12 mouse cellular contexts compared by ENCODE assay signal in genomic region chr3:137827678-137828077, GRCm38 (mm10). TPM values are rescaled to one million over a fixed set of nuclear protein-coding genes. Genes with fewer than 3 reads are reported as not detected.
DNase-seq lines count a peak whose midpoint lies in the region; ATAC-seq lines count a peak whose summit lies in the region.
"Had no signal": no experiment of that assay in that cellular context is flagged by ENCODE, and none has a peak within 500 bp of the region (broad histone marks: within the 10 kb centered on the region; RNA-seq: fewer than 3 reads in every experiment).

No protein-coding gene starts in this region.

- H3K9me3 ChIP-seq in forebrain, embryonic 10.5 days, result no peaks in the 10 kb centered on the region
- H3K9me3 ChIP-seq in forebrain, embryonic 11.5 days (ENCODE audit: control insufficient read depth, low read length), result no peaks in the 10 kb centered on the region
- H3K9me3 ChIP-seq: limb, embryonic 15.5 days had no signal

- no peak for DNase-seq in forebrain, embryonic 10.5 days (ENCODE audit: extremely low spot score, low spot score)
- DNase-seq in forebrain, embryonic 11.5 days (ENCODE audit: low spot score), result no peak
- peak; percentile 27 for DNase-seq in kidney, postnatal 10 days
- no peak for DNase-seq in kidney, postnatal 25 days
- DNase-seq in Muller cell, postnatal 12 days (ENCODE audit: inconsistent ontology term), result no peak
- DNase-seq in layer of hippocampus, adult 18-20 months (ENCODE audit: low spot score in 2 of 2), result no peak
- DNase-seq: cerebellum, postnatal 10 days; gastrocnemius, postnatal 25 days; thymus, postnatal 25 days had no signal

- H3K27ac ChIP-seq in forebrain, embryonic 10.5 days, result peak overlapping the region; percentile 40; the same call in 1 of the 2 replicates
- H3K27ac ChIP-seq in forebrain, embryonic 11.5 days (ENCODE audit: low read depth, low read length), result no peak overlapping the region
- H3K27ac ChIP-seq: limb, embryonic 15.5 days had no signal

- no peak overlapping the region for H3K4me2 ChIP-seq in forebrain, embryonic 11.5 days (ENCODE audit: low read depth, low read length, severe bottlenecking)
- H3K4me2 ChIP-seq: limb, embryonic 15.5 days had no signal

- 63% methylated on average over 11 of the region's 11 CpGs for WGBS in forebrain, embryonic 10.5 days
- WGBS in forebrain, embryonic 11.5 days, result 65% methylated on average over 11 of the region's 11 CpGs

- H3K27me3 ChIP-seq in forebrain, embryonic 10.5 days (ENCODE audit: poor library complexity, severe bottlenecking), result no peaks in the 10 kb centered on the region
- H3K27me3 ChIP-seq in forebrain, embryonic 11.5 days (ENCODE audit: control insufficient read depth, insufficient read depth, low read length), result no peaks in the 10 kb centered on the region
- H3K27me3 ChIP-seq: limb, embryonic 15.5 days had no signal

- no peak overlapping the region; the same call in 1 of the 2 replicates for H3K9ac ChIP-seq in forebrain, embryonic 11.5 days (ENCODE audit: low read length)
- H3K9ac ChIP-seq: limb, embryonic 15.5 days had no signal

- H3K4me1 ChIP-seq in forebrain, embryonic 10.5 days, result peaks cover 8% of the 10 kb centered on the region
- no peaks in the 10 kb centered on the region for H3K4me1 ChIP-seq in forebrain, embryonic 11.5 days (replicated peaks; ENCODE audit: control insufficient read depth, insufficient read depth, low read length)

- ATAC-seq in forebrain, embryonic 11.5 days (replicated peaks; ENCODE audit: low FRiP score), result no peak
- ATAC-seq in common myeloid progenitor, adult 5-6 weeks (replicated peaks; ENCODE audit: low read depth, poor library complexity, severe bottlenecking), result peak; percentile 72
- peak; percentile 47; the same call in 1 of the 2 replicates for ATAC-seq in megakaryocyte-erythroid progenitor cell, adult 5-6 weeks (replicated peaks; ENCODE audit: low FRiP score, low TSS enrichment, poor library complexity, severe bottlenecking)

- no peaks in the 10 kb centered on the region for H3K36me3 ChIP-seq in forebrain, embryonic 10.5 days (replicated peaks)
- no peaks in the 10 kb centered on the region for H3K36me3 ChIP-seq in forebrain, embryonic 11.5 days (ENCODE audit: control insufficient read depth, insufficient read depth, low read length)
- H3K36me3 ChIP-seq: limb, embryonic 15.5 days had no signal

- no peak overlapping the region for H3K4me3 ChIP-seq in forebrain, embryonic 10.5 days
- no peak overlapping the region for H3K4me3 ChIP-seq in forebrain, embryonic 11.5 days (ENCODE audit: low read depth, low read length)
- H3K4me3 ChIP-seq: limb, embryonic 15.5 days had no signal

RNA-seq across cellular contexts. Expression of gene H2afz, which starts 36.6 kb away (rescaled TPM):
- polyA plus RNA-seq in forebrain, embryonic 10.5 days (2016; fragmentation: Nextera tagmentation; extraction: Ambion mirVana), result 3,633 and 3,684 TPM in 2 replicates
- 3,092 and 3,427 TPM in 2 replicates for polyA plus RNA-seq in forebrain, embryonic 11.5 days (2014; fragmentation: Nextera tagmentation; extraction: Ambion mirVana)
- 741 and 1,055 TPM in 2 replicates for total RNA-seq in common myeloid progenitor, adult 5-6 weeks (2017)
- total RNA-seq in megakaryocyte-erythroid progenitor cell, adult 5-6 weeks (2014; fragmentation: Nextera tagmentation), result 1,513 and 1,536 TPM in 2 replicates
- total RNA-seq in megakaryocyte-erythroid progenitor cell, adult 5-6 weeks (2017), result 915 and 1,060 TPM in 2 replicates
- total RNA-seq in layer of hippocampus, adult 18-20 months (2021), result 100 to 1,000 TPM; 142 to 148 TPM

RNA-seq across cellular contexts. Expression of gene Dnajb14, which starts 39.8 kb away (rescaled TPM):
- polyA plus RNA-seq in forebrain, embryonic 10.5 days (2016; fragmentation: Nextera tagmentation; extraction: Ambion mirVana), result 5.3 and 5.5 TPM in 2 replicates
- polyA plus RNA-seq in forebrain, embryonic 11.5 days (2014; fragmentation: Nextera tagmentation; extraction: Ambion mirVana), result 10.7 and 11.2 TPM in 2 replicates
- total RNA-seq in common myeloid progenitor, adult 5-6 weeks (2017), result 7.4 and 8.5 TPM in 2 replicates
- 10.3 and 12.8 TPM in 2 replicates for total RNA-seq in megakaryocyte-erythroid progenitor cell, adult 5-6 weeks (2014; fragmentation: Nextera tagmentation)
- 7.2 and 9.4 TPM in 2 replicates for total RNA-seq in megakaryocyte-erythroid progenitor cell, adult 5-6 weeks (2017)
- total RNA-seq in layer of hippocampus, adult 18-20 months (2021), result 10 to 100 TPM; 47.0 to 49.1 TPM
